Mouse (Mus musculus) right cerebral cortex, postnatal 14 days (tissue): ENCODE data around the gene Gm9508.
"Not testable (repeated sequence)": the region's sequence is repeated elsewhere in the genome, so short reads cannot be mapped to it uniquely, and the experiment has no call there.

Experiments
- DNase-seq: peaks from one replicate; pipeline ENCODE4 v3.0.0; 2022

Gene Gm9508

GRCm38 (mm10) chr10:77697133-77697532 is at the start of gene Gm9508:
Gene Gm9508 (minus strand): TSS chr10:77697233.
- DNase-seq = no peak

GRCm38 (mm10) chr10:77741924-77742688 is 45.1 kb upstream of the Gm9508 start, which contains the start of gene Gm18596:
Gene Gm18596 (minus strand): TSS chr10:77742638.
- DNase-seq = not testable (repeated sequence)

DNA sequence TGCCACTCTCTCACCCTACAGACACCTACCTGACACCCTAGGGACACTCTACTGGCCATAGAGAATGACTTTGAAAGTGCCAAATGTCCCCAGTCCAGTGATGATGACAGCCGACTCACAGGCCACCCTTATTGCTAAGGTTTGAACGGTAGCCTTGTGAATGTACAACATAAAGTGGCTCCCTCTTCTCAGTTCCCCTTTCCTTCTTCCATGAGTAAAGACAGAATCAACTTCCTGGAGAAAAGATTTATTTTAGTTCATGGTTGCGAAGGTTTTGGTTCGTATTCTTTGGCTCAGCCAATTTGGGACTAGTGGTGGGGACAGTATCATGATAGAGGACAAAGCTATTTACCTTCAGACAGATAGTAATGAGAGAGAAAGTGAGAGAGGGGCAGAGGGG is 41.9 kb upstream of the Gm9508 start:
- no peak for DNase-seq

DNA sequence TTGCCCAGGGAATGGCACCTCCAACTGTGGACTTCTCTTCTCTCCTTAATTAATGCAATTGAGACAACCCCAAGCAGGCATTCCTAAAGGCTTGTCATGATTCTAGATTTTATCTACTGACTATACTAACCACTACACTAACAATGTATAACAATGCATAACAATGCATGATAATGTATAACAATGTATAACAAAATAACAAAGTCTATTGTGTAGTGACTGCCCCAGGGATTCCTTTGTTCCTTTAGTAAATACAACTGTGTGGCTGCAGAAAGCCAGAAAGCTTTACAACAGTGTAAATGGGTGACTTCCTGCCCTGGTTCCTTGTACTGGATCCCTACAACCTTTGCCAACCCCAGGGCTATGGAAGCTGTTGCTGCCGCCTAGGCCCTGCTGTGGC is 38.9 kb upstream of the Gm9508 start:
- DNase-seq = no peak

GRCm38 (mm10) chr10:77729241-77729640 is 32.2 kb upstream of the Gm9508 start:
- DNase-seq = no peak

GRCm38 (mm10) chr10:77728280-77728679 is 31.2 kb upstream of the Gm9508 start:
- no peak for DNase-seq

GRCm38 (mm10) chr10:77726186-77726585 is 29.2 kb upstream of the Gm9508 start, which contains the start of gene Gm10100:
Gene Gm10100 (plus strand): TSS chr10:77726486.
- DNase-seq = no peak

- no peak for DNase-seq
These were observed 27.8 kb upstream of the Gm9508 start for GRCm38 (mm10) chr10:77724855-77725254.

DNA sequence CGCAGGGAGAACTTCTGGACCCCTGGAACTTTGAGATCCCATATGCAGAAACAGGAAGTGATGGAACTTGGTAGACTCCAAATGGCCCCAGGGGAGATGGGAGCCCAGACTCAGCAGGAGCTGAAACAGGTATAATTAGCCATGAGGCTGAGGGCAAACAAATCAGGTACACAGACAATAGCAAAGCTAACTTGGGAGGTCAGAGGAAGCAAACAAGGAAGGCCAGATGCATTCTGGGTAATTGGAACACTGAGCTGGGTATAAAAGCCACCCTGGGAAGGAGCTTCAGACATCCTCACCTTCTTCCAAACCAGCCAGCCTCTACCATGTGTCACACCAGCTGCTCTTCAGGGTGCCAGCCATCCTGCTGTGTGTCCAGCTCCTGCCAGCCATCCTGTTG is 23.3 kb upstream of the Gm9508 start, which contains the start of gene Krtap12-1:
Gene Krtap12-1 (plus strand): TSS at position 301 of the 400 bp plus-strand sequence.
- not testable (repeated sequence) for DNase-seq

DNA sequence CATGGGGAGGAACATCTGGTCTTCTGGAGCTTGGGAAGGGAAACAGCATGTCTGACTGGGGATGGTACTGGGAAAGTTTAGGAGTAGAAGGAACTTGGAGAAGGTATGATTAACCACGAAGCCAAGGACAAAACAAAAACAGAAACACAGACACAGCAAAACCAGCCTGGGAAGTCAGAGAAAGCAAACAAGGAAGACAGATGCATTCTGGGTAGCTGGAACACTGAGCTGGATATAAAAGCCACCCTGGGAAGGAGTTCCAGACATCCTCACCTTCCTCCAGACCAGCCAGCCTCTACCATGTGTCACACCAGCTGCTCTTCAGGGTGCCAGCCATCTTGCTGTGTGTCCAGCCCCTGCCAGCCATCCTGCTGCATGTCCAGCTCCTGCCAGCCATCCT is 18.5 kb upstream of the Gm9508 start, which contains the start of gene Gm10142:
Gene Gm10142 (plus strand): TSS at position 301 of the 400 bp plus-strand sequence.
- DNase-seq = no peak

GRCm38 (mm10) chr10:77713734-77714133 is 16.7 kb upstream of the Gm9508 start:
- no peak for DNase-seq

DNA sequence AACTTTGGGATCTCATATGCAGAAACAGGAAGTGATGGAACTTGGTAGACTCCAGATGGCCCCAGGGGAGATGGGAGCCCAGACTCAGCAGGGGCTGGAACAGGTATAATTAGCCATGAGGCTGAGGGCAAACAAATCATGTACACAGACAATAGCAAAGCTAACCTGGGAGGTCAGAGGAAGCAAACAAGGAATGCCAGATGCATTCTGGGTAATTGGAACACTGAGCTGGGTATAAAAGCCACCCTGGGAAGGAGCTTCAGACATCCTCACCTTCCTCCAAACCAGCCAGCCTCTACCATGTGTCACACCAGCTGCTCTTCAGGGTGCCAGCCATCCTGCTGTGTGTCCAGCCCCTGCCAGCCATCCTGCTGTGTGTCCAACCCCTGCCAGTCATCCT is 14.1 kb upstream of the Gm9508 start, which contains the start of gene Gm10024:
Gene Gm10024 (plus strand): TSS at position 301 of the 400 bp plus-strand sequence.
- DNase-seq = not testable (repeated sequence)

GRCm38 (mm10) chr10:77709831-77710230 is 12.8 kb upstream of the Gm9508 start:
- no peak for DNase-seq

GRCm38 (mm10) chr10:77706326-77706725 is 9.3 kb upstream of the Gm9508 start, which contains the start of gene Gm10272:
Gene Gm10272 (plus strand): TSS chr10:77706626.
- no peak for DNase-seq

DNA sequence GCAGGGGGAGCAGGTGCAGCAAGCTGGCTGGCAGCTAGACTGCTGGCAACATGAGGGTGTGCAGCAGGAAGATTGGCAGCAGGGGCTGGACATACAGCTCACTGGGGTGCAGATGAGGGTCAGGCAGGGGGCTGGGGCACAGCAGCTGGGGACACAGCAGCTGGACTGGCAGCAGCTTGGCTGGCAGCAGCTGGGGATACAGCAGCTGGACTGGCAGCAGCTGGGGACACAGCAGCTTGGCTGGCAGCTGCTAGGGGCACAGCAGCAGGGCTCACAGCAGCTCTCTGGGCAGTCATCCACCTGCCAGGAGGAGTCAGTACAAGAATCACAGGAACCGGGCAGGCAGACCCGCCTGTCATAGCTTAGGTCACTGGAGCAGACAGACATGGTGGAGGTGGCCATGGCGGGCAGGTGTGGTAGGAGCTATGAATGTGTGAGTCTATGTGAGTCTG is 6.7 kb downstream of the Gm9508 start, which contains the start of gene Gm19402:
Gene Gm19402 (minus strand): TSS at position 402 of the 452 bp plus-strand sequence.
- not testable (repeated sequence) for DNase-seq

- DNase-seq = no peak
These were observed 10.0 kb downstream of the Gm9508 start for GRCm38 (mm10) chr10:77687021-77687420.

- no peak for DNase-seq
These were observed 11.0 kb downstream of the Gm9508 start, which contains the start of gene Tspear for GRCm38 (mm10) chr10:77685895-77686664. Gene Tspear (plus strand): TSS chr10:77686569.

- DNase-seq = no peak
These were observed 12.9 kb downstream of the Gm9508 start for GRCm38 (mm10) chr10:77684181-77684580.

DNA sequence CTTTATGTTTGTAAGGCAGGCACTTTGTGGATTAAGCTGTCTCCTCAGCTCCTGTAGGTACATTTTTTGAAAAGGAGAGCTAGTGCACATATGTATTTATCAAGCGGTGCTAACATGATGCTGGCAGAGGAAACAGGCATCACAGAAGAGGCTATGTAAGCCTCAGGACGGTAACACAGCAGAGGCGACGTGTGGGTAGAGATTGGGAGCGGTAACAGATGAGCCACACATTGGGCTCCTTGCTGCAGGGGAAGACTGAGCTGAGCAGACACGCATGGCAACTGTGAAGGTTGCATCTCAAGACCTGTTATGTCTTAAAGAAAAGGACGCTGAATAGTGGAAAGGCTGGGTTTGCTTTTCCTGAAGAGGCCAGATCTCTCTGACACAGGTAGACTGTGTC is 14.0 kb downstream of the Gm9508 start:
- DNase-seq = no peak

- DNase-seq = no peak
These were observed 19.5 kb downstream of the Gm9508 start for GRCm38 (mm10) chr10:77677562-77677961.

DNA sequence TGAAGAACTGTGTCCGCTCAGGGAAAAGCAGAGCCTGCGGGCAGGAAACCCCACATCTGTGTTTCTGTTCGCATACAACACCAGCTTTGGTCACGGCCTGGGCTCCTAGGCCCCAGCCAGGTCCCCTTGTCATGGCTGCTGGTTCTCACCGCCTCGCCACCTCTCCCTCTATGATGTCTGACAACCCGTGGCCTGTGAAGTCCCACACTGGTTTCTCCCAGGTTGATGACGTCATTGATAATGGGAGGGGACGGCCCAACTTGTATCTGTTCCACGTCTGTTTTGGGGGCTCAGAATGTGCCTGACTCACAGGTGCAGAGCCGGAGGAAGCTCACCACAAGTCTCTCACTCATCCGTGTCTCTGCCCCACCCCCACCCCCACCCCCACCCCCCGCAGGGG is 23.3 kb downstream of the Gm9508 start:
- no peak for DNase-seq

DNA sequence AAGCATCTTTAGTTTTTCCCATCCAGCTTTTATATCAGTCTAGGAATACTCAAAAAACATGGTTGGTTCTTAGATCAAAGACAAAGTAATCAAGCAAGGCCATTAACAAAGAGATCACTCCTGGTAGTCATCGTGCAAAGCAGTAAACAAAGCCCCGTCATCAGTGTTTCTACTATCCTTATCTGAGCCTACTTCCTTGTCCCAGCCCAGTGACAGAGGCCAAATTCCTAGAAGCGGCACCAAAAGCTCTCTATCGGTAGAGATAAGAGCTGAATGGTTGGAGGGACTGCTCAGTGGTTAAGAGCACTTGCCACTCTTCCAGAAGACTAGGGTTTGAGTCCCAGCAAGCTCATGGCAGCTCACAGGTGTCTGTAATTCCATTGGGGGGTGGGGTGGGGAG is 25.5 kb downstream of the Gm9508 start:
- DNase-seq = no peak

- no peak for DNase-seq
These were observed 26.3 kb downstream of the Gm9508 start for GRCm38 (mm10) chr10:77670710-77671109.
